Mouse (Mus musculus) thymus, postnatal 0 days (tissue): ENCODE data around the gene Mcf2l. TPM values are rescaled to one million over a fixed set of nuclear protein-coding genes. Genes with fewer than 3 reads are reported as not detected.

Experiments
- DNase-seq: peaks from one replicate; pipeline ENCODE4 v3.0.0-alpha.2; 2015; ENCODE audit warnings: low spot score
- microRNA-seq: library from miRNA; unstranded; fragments of <30 nt; microRNA quantifications from one replicate; pipeline ENCODE4, GENCODE M21; 2016; ENCODE audit warnings: borderline number of aligned reads
- polyA plus RNA-seq: library from polyadenylated mRNA; unstranded; fragments of >200 nt; fragmentation: Nextera tagmentation; extraction: Ambion mirVana; gene quantifications from 2 replicates; pipeline ENCODE4 v1.2.1, GENCODE M21; 2015

Gene Mcf2l
- polyA plus RNA-seq, 1 experiment from 2014 or later, result 4.8 TPM

GRCm38 (mm10) chr8:13060441-13061150 lies 187.0 kb downstream of the Mcf2l start, which contains the start of gene Proz:
Proz (plus strand) TSS chr8:13060914.
- DNase-seq, result no peak

DNA sequence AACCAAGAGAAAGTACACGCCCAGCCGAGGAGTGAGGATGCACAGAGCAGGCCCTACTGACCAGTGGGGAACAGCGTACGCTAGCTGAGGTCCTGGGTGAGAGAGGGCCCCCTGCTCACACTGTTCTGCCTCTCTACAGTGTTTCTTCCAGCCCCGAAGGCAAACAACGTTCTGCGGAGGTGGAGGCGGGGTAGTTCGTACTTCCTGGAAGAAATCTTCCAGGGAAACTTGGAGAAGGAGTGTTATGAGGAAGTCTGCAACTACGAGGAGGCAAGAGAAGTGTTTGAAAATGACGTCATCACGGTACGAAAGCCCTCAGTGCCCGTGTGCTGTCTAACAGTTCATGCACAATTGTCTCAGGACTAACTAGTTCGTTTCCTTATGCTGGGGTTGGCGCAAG lies 189.5 kb downstream of the Mcf2l start:
- DNase-seq, result no peak

Small RNA genes lying within 50 kb of the gene (microRNA-seq; reads per million reads assigned to microRNA genes)
- not detected for gene Gm38671

Other genes with a start within 250 kb of the Mcf2l start
- 36.3 and 36.6 TPM in 2 replicates for gene Tubgcp3, start 201.6 kb upstream of the Mcf2l start, polyA plus RNA-seq
- gene Atp11a, start 116.8 kb upstream of the Mcf2l start, polyA plus RNA-seq, result 5.5 and 7.5 TPM in 2 replicates
- gene F7, start 152.2 kb downstream of the Mcf2l start, polyA plus RNA-seq, result 0.22 TPM in 1 of 2 replicates, not detected in the other
- 0.58 and 0.69 TPM in 2 replicates for gene F10, start 163.5 kb downstream of the Mcf2l start, polyA plus RNA-seq
- gene Proz, start 187.1 kb downstream of the Mcf2l start, polyA plus RNA-seq, result 0.71 and 0.95 TPM in 2 replicates
- gene Pcid2, start 231.7 kb downstream of the Mcf2l start, polyA plus RNA-seq, result 35.8 and 36.7 TPM in 2 replicates
- gene Cul4a, start 231.8 kb downstream of the Mcf2l start, polyA plus RNA-seq, result 42.3 and 42.5 TPM in 2 replicates